Mouse (Mus musculus) ES-E14 (cell line): Measurements from ENCODE around the gene Gpr83.

Experiments used
- ZC3H11A ChIP-seq: IDR thresholded peaks from 2 replicates; pipeline ENCODE4 v1.6.1; 2012; ENCODE audit warnings: low read depth, mild to moderate bottlenecking, inconsistent platforms, low read length, borderline replicate concordance
- ZNF384 ChIP-seq: IDR thresholded peaks from 2 replicates; pipeline ENCODE4 v1.6.1; 2012; ENCODE audit warnings: low read depth, low read length, inconsistent platforms

DNA sequence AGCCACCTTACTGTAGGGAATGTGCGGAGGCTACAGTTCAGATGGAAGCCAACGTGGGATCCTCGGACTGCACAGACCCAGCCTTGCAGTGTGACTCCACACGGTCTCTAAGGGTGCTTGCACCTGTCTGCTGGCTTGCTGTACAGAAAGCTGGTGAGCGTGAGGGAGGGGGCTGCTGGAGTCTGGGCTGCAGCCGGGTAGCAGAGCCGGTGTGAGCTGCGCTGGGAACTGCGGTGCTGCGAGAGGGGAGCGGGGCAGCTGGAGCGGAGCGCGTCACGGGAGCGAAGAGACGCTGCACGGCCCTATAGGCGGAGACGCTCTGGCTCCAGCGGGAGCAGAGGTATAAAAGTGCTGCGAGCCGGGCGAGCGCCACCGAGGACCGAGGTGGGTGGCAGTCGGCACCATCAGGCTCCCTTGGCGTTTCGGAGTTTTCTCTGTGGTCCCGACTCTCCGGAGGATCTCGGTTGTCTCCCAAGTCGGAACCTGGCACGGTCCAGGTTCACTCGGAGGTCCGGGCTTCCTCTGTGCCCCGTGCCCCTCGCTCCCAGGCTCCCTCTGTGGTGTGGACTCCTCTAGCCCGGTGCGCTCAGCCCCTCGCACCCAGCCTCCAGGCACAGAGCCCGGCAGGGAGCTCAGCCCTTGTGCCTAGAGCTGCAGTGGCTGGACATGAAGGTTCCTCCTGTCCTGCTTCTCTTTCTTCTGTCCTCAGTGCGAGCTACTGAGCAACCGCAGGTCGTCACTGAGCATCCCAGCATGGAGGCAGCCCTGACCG lies at the start of gene Gpr83:
- TF ChIP-seq ZC3H11A (no peak), ZNF384 (no peak)
